Mouse (Mus musculus): ENCODE data around the gene Cdv3.

DNA sequence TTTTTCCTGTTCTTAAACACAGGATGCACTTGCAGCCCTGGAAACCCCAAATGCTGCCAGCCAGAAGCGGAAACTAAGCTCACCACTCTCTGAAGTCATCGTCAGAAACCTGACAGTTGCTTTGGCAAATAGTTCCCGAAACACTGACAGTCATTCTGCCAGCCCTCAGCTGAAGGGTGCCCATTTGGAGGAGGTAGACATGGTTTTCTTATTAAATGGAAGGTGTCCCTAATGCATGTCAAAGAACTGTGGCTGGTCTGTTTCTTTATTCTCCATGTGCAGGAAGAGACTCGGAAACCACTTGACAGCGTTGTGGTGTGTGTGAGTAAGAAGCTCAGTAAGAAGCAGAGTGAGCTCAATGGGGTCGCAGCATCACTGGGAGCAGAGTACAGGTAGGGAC, 33.0 kb downstream of the Cdv3 start:
- TF ChIP-seq CTCF (IDR thresholded peaks at IDR 0.05; ENCODE audit: low read depth, low read length): no peak
- TF ChIP-seq EP300 (IDR thresholded peaks at IDR 0.05; ENCODE audit: insufficient read depth, low read depth, low read length): no peak

Measured in ES-Bruce4 (cell line).